Mouse (Mus musculus) T-helper 2 cell (primary cell): ENCODE measurements at regions not wholly inside any gene's neighbourhood (a gene's known extent, or its start where the extent isn't known, plus 50 kb on each side); places are given as distances from the start of the nearest gene placed in this dataset.

Experiments used
- in situ Hi-C: fragments of 300-600 bp; cut with MboI, MseI; formaldehyde crosslinking; loops from one replicate; pipeline ENCODE4 v1.15.1; 2025; ENCODE audit warnings: high pct_unique_total_duplicates

DNA sequence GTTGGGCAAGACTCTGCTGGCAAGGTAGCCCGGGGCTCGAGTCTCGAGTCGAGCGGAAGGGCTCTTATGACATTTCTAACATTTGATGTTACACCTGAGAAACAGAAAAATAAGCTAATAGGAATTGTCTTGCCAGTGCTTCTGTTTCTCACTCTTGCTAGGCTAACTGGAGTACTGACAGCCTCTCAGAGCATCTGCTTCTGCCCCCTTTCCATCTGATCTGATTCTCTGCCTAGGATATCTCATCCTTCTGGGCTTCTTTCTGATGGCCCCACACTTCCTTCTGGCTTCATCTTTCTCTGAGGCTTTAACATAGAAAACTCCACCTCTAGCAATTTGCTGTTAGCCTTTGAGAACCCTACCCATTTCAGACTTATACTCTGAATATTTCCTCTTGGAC, 95.0 kb upstream of the Arhgef9 start:
- in situ Hi-C loops = no loop called here

GRCm38 (mm10) chrX:95282038-95282437, 85.4 kb upstream of the Arhgef9 start:
- in situ Hi-C loops = no loop called here

GRCm38 (mm10) chrX:95253517-95253916, 56.9 kb upstream of the Arhgef9 start:
- in situ Hi-C loops = loop anchor here (10.0 kb wide), 1 partner anchor 51 kb away; no protein-coding TSS in a partner anchor
